Mouse (Mus musculus) retina, postnatal 7 days (tissue): ENCODE results near the gene Sri.
"Not testable (repeated sequence)": the region's sequence is repeated elsewhere in the genome, so short reads cannot be mapped to it uniquely, and the experiment has no call there.

Experiments
- DNase-seq: peaks from one replicate; pipeline ENCODE4 v3.0.0-alpha.2; 2012; ENCODE audit warnings: low read depth, low spot score

Gene Sri

DNA sequence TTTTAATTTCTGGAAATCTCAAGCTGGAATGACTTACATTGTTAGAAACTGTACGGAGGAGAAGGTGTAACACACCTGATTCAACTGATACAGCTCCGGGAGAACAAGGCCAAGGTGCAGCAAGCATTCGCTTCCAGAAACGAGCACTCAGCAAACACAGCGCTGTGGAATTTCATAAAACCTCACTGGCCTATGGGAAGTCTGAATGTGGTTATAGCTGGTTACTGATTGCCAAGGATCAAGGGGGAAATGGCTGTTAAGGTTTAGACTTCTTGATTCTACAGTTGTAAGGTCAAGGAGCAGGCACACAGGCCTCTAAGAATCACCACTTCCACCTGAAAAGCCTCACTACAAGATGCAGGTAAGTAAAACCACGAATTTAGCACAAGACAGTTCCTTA lies at the start of gene Sri:
Gene Sri, plus strand, starts transcription at position 224 of the 400 bp plus-strand sequence.
- no peak for DNase-seq

DNA sequence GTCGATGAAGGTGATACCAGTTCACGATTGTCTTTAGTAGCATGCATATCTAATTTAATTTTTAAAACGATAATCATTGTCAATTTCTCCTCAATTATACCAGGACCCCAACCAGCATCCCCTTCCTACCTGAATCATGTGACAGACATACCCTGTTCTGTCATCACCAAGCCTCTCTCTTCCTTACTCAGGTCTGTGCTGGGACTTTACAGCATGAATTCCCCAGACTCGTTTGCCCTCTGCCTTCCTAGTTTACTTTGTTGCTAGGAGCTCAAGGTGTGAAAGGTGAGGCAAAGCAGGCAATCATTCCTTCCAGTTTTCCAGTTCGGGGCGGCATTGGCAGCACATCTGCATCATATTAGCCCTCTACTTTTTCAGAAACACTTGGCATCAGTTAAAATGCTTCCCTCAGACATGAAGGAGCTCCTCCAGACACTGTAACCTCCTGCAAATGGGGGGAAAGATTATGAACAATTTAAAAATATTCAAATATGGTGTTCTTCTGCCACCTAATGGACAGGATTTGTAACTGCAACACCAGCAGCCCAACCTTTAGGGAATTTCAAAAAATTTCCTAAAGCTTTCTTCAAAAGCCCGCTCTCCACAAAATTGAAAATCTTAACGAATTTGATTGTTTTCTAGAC lies 49.4 kb upstream of the Sri start:
- DNase-seq = peak; percentile 24

DNA sequence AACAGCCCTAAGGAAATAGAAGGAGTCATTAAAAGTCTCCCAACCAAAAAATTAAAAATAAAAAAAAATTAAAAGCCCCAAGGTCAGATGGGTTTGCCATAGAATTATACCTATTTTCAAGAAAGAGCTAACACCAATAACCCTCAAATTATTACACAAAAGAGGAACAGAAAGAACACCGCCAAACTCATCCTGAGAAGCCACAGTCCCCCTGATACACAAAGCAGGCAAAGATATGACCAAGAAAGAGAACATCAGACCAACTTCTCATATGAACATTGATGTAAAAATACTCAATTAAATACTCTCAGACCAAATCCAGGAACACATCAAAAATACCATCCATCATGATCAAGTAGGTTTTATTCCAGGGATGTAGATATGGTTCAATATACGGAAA lies 48.8 kb upstream of the Sri start:
- no peak for DNase-seq

DNA sequence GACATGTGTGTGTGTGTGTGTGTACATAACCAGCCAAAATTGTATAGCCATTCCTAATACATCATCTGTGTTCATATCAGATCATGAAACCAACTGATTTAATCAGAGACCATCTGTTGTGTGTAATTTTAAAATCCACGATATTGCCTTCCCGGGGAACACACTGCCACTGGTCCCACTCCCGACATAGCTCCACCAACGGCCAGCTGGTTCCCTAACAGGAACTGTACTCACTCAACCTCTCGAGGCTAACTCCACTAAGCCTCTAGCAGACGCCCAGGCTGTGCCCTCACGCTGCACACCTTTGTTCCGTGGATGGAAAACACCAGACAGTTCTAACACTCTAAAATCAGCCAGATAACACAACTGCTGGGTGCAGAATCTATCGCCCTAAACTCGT lies 45.4 kb upstream of the Sri start:
- DNase-seq = no peak

DNA sequence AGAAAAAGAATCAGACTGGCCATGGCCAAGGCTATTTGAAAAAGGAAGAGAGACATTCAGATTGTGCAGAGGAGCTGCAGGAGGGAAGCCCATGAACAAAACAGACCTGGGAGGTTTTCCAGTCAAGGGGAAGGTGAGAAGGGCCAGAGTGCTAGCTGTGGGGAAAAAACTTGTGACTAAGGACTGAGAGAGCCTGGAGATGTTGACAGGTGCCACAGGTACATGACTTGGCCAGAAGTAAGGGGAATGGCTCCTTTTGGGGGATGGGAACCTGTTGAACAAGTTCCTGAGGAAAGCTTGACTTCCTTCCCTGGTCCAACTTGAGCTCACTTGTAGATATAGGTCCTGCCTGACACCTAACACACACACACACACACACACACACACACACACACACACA lies 43.1 kb upstream of the Sri start:
- no peak for DNase-seq

DNA sequence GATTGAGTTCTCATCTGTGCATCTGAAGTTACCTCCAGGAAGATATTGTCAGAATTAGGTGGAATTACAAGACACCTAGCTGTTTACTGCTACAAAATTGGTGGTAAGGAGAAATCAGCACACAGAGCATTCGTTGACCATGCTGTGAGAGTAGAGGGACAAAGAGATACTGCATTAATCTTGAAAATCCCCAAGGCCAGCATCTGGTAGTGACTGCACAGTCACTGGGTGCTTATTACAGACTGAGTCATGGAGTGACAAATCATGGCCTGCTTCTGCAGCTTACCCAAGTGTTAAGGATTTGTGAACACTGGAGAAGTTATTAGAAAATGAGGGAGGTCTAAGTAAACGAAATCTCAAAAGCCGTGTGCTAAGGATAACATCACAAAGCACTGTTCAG lies 32.6 kb upstream of the Sri start:
- no peak for DNase-seq

DNA sequence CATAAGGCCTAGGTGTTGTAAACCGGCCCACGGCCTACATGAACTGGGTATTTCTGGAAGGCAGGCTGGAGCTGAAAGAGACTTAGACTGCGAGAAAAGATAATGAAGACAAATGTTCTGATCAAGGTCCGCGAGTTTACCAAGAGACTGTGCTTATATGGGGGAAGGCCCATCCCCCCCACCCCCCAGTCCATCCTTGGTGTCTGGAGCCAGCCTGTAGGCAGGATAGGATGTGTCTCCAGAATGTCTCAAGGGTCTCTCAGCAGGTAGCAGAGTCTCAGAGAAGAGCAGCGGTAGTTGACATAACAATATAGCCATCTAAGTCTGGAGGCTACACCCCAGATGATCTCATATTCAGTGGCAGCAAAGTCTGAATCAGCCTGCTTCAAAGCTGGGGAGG lies 11.3 kb upstream of the Sri start:
- not testable (repeated sequence) for DNase-seq

DNA sequence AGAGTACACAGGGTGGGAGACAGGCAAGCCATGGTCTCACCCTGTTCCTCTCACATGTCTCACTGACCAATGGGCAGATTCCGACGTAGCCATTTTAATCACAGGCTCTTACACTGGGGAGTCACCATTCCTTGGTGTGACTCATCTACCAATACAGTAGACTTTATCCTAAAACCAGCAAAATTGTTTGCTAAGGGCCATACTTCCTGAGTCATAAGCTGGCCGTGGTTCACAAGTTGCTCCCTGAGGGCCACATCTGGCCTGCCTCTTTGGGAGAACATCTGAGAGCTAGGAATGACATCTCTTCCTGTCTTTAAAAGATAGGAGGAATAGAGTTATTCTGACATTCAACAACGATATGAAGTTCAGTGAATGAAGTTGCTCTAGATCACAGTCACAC lies 7.9 kb downstream of the Sri start:
- no peak for DNase-seq

DNA sequence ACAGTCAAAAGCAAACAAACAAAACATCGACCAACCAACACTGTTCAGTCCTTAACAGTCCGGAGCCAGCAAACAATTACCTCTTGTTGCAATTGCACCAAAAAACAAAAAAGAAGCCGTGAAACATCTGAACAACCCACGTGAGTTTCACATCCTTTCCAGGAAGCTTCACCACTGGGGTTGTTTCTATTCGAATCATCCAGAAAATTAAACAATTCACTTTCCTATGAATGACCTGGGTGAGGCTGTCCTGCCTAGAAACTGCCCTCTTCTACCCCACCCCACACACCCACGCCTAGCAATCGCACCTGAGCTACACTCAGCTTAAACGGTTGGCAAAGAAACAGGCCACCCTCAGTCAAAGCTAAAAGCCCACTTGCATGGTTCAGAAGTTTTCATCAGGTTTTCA lies 9.8 kb downstream of the Sri start:
- no peak for DNase-seq

DNA sequence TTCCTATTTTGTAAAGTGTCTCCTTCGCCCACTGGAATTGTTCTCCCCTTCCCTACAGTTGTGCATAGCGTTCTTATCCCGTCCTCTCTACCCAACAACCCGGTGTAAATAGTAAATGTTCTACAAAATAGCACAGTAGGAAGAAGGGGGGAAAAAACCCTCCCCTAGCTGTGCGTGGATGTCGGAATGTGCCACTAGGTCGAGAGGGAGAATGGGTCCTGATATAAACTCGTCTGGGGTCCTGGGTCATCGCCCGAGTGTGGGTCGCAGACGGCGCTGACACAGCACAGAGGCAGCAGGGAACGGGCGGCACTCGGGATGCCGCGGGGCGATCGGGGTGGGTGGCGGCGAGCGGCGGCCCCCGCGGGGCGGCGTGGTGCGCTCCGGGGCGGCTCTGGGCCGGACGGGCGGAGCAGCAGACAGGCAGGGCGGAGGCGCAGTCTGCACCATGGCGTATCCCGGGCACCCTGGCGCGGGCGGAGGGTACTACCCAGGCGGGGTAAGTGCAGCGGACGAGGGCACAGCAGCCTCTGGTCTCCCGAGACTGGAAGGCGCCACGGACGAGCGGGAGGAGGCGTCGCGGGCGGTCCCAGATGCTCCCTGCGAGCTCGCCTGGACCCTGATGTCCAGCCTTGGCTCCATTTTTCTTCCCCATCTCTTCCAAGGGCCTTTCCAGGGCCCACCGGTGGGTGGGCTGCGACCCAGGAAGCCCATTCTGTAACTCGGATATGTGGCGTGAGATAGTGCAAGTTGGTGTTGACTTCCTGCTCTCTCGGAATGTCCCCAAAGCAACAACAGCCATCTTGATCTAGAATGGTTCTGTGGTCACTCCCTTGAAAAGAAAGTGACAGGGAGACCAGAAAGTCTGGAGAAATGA lies 10.5 kb downstream of the Sri start:
- DNase-seq = peak; percentile 32

DNA sequence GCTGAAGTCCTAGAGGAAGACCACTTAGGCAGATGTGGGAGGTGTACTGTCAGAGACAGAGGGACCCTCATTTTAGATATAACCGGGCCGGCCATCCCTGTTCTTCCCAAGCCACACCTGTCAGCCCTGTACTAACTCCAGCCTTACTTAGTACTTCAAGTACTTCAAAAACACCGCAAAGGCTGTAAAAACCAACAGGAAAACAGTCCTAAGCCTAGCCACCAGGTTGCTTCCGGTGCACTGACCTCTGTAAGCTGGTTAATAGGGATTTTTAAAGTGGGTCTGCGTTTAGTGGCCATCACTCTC lies 11.1 kb downstream of the Sri start:
- DNase-seq = no peak

DNA sequence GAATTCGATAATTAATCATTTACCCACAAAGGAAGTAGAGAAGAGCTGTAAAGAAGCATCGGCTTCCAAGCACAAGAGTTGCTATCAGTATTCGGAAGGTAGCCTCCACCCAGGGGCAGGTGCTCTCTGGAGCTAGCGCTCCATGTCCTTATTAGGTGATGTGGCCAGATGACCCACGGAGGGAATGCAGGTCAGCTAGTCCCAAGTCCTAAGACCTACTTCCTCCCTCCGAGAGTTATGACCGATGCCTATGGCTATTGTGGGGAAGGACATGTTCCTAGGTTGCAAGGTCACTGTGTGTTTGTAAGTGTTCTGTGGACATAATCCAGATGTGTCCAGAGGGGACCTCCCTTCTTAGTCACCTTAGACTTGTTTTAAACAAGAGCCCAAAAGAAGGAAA lies 12.2 kb downstream of the Sri start:
- DNase-seq = no peak

DNA sequence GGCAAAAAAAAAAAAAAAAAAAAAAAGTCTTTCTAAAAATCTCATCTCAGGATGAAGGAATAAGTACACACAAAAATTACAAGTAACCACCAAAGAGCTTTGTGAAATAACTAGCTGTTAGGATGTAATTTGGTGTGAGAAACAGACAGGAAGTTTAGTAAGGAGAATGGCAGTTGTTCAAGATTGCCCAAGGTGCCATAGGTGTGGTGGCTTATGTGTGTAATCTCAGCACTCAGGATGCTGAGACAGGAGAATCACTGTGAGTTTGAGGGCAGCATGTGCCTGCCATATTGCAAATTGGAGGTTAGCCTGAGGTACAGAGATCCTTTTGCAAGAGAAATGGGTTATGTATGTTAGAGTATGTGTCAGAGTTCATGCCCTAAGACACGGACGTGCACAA lies 16.6 kb downstream of the Sri start:
- no peak for DNase-seq

DNA sequence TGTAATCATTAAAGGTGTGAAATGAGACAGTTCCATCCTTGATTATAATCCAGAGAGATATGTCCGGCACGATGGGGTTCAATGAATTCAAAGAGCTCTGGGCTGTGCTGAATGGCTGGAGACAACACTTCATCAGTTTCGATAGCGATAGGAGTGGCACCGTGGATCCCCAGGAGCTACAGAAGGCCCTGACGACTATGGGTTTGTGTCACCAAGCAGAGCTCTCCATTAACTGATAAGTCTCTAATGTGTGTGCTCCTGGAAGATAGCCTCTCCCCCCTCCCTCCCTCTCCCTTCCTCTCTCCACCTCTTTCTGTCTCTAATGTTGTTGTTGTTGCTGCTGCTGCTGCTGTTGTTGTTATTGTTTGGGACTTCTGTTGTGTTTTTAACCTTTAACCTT lies 17.3 kb downstream of the Sri start:
- DNase-seq = no peak

DNA sequence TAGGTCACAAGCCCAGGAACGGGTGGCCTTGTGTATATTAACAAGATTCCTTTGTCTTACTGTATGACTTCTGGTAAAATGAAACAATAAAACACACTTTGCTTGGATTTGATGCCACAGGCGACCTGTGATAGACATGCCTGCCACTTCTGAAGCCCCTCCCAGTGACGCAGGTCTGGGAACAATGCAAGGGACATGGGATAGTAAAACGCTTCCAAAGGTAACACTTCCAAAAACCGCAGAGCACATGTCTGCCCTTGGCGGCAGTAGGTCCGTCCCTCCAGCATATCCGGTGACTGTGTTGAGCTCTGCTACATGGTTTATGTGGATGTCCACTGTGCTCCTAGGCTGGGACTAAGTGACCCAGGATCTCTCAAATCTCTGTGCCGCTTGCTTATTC lies 27.5 kb downstream of the Sri start:
- DNase-seq = no peak

DNA sequence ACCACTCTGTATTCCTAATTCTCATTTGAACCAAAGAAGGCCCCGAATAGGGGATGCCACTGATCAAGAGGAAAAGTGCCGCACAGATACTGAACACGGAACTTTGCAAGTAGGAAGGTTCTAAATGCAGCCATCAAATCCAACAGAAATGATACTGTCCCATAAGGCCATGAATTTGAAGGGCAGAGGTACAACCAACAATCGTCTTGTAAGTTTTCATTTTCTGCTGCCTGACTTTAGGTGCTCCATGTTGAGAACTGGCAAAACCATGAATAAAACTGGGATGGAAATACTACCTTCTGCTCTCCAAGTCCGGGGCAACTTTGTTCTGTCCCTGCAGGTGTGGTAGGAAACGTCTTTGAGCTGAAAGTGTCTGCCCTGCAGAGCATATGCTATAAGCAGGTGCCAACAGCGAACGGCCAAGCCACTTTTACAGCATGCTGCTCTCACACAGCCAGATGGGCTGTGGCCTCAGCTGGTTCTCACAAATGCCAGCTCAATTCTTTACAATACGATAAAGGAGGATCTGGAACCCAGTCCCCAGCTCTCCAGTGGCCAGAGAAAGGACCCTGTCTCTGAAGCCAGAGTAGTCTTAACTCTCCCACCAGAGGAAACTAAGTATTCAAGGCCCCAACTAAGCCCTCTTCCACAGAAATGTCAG lies 28.2 kb downstream of the Sri start:
- DNase-seq = no peak

DNA sequence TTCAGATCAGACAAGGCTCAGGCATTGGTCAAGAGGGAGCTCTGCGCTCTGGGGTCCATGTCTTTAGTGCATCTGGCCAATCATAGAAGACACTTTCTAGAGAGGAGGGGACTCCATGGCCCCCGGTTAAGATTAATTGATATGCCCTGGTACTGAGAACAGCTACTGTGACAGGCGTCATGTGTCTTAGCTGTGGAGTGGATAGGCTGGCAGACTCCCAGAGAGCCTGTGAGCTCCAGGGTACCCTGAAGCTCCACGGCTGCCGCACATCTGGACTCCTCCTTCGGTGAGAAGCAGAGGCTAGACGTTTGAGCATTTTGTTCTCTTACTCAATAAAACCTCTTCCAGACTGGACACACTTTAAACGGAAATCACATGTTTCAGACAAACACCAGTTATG lies 31.6 kb downstream of the Sri start:
- no peak for DNase-seq

DNA sequence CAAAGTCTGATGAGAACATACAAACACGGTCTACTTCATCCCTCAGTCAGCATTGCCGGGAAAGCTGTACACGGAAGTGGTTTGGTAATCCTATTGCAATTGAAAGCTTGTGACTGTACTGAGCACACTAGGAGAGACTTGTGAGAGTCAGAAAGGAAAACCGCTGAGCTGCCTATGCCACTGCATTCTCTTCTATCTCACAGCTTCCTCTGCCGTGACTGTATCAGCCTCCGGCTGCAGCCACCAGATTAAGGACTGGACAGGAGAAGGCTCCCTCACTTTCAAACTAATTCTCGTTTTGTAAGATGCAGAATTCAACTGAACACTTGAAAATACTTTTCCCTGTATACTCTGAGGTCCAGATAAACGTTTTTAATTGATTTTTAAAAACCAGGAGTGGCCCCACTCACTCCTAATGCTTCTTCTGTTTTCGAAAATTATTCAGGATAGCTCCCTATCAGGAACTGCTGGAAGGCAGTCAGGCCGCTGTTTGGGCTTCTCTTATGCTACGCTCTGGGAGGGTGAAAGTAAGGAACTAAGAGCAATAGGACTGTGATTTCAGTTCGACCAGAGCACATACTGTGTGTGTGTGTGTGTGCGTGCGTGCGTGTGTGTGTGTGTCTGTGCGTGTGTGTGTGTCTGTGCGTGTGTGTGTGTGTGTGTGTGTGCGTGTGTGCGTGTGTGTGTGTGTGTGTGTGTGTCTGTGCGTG lies 37.1 kb downstream of the Sri start:
- no peak for DNase-seq

DNA sequence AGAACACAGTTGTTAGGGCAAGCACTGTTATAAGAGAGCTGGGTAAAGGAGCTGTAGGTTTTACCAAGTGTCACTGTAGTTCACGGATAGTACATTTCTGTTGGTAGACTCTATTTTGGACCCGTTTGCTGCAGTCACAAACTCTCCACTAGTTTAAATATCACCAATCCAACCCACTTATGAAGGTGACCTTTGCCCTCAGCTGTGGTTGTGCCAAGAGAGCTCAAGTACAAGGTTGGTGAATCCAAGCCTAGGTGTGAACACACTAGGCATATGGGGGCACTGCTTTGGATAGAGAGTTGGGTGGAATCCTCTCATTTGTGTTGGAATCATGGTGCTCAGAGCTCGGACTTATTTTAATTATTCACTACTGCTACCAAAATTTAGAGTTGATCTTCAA lies 39.8 kb downstream of the Sri start:
- DNase-seq = no peak

DNA sequence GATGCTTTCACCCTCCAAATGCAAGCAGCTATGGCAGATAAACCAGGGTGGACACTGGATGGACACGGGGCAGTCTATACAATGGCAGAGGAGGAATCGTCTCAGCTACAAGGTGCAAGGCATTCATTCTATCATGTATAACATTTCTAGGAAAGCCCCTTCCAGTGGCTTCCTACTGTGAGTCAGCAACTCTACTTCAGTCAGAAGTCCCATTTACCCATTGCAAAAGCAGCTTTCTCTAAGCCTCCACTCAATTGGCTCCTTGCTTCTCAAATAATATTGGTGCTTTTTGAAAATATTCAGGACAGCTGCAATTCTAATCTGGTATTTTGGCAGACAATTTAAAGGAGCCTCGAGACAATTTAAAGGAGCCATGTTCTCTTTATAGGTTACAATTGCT lies 42.3 kb downstream of the Sri start:
- no peak for DNase-seq

DNA sequence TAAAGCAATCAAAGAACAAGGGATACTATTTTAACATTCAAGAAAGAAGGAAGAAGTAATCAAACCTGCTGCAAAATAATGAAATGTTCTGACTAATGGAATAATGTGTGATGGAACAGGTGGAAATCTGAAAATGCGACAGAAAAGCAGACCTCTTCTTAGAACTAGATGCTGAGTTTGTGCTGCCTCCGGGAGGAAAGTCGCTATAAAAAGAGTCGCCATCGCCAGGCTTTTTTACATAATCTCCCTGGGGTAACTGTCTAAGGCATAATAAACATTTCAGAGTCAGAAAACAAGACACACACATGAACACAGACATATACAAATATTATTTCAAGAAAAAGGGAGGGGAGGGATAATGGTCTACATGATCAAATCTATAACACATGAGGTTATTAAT lies 49.0 kb downstream of the Sri start:
- DNase-seq = no peak

DNA sequence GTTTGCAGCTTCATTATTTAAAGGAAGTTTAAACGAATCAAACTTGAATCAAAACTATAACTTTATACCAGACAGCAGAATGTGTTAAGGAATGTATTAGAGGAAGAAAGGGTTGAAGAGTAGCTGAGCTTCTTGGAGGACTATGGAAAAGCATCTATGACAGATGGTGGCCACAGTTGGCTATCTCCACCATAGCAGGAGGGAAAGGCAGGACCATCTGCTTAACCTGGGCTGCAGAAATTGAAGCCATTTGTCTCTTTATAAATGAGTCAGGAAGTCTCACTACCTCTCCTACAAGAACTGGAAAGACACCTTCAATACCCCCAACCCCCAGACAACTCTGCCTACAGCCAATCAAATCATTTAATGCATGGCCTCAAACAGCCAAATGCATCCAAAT lies 49.8 kb downstream of the Sri start:
- no peak for DNase-seq
